10 mouse cellular contexts compared by ENCODE assay signal in genomic region chr10:91384372-91384771, GRCm38 (mm10).
DNase-seq lines count a peak whose midpoint lies in the region; ATAC-seq and TF ChIP-seq lines count a peak whose summit lies in the region.
"Had no signal": no experiment of that assay in that cellular context is flagged by ENCODE, and none has a peak within 500 bp of the region (broad histone marks: within the 10 kb centered on the region; RNA-seq: fewer than 3 reads in every experiment).

No protein-coding gene starts in this region.

- H3K4me2 ChIP-seq in forebrain, postnatal 0 days (ENCODE audit: low read depth), result no peak overlapping the region
- H3K4me2 ChIP-seq in midbrain, embryonic 14.5 days (ENCODE audit: low read length), result no peak overlapping the region
- H3K4me2 ChIP-seq: liver, embryonic 15.5 days; stomach, embryonic 15.5 days had no signal

- 21% methylated on average over 2 of the region's 2 CpGs for WGBS in forebrain, postnatal 0 days
- WGBS in midbrain, embryonic 14.5 days, result 8% methylated on average over 2 of the region's 2 CpGs

- intact Hi-C loops in heart, postnatal 10 days (cut with DNase I), result no loop called here

- peak; percentile 49 to 63 for DNase-seq in heart, postnatal 10 days
- no peak for DNase-seq in heart, adult 9 months (ENCODE audit: low spot score in 2 of 2)
- DNase-seq in right cerebral cortex, adult 18-20 months, result peak; percentile 3
- no peak for DNase-seq in right cerebral cortex, postnatal 25 days
- peak; percentile 70 for DNase-seq in forebrain, postnatal 0 days
- DNase-seq in midbrain, embryonic 14.5 days, result peak; percentile 73
- no peak for DNase-seq in B cell, adult 2 months

- no peaks in the 10 kb centered on the region for H3K9me3 ChIP-seq in forebrain, postnatal 0 days (ENCODE audit: low read length)
- H3K9me3 ChIP-seq in midbrain, embryonic 14.5 days (ENCODE audit: control insufficient read depth, low read length), result no peaks in the 10 kb centered on the region
- H3K9me3 ChIP-seq: liver, embryonic 15.5 days; stomach, embryonic 15.5 days had no signal

- H3K27me3 ChIP-seq in forebrain, postnatal 0 days (ENCODE audit: insufficient read depth, low read length), result no peaks in the 10 kb centered on the region
- no peaks in the 10 kb centered on the region for H3K27me3 ChIP-seq in midbrain, embryonic 14.5 days (ENCODE audit: control insufficient read depth, insufficient read depth, low read length)
- H3K27me3 ChIP-seq: liver, embryonic 15.5 days; stomach, embryonic 15.5 days had no signal

- H3K9ac ChIP-seq in forebrain, postnatal 0 days, result no peak overlapping the region
- H3K9ac ChIP-seq in midbrain, embryonic 14.5 days (replicated peaks; ENCODE audit: low read length), result no peak overlapping the region
- H3K9ac ChIP-seq: liver, embryonic 15.5 days; stomach, embryonic 15.5 days had no signal

- H3K4me3 ChIP-seq in forebrain, postnatal 0 days (ENCODE audit: low read depth, low read length), result no peak overlapping the region
- H3K4me3 ChIP-seq in midbrain, embryonic 14.5 days (replicated peaks; ENCODE audit: low read depth, low read length), result no peak overlapping the region
- H3K4me3 ChIP-seq: liver, embryonic 15.5 days; stomach, embryonic 15.5 days had no signal

- H3K27ac ChIP-seq in forebrain, postnatal 0 days (ENCODE audit: low read depth, low read length), result peak overlapping the region; percentile 37; the same call in 1 of the 2 replicates
- H3K27ac ChIP-seq in midbrain, embryonic 14.5 days (replicated peaks; ENCODE audit: low read depth, low read length), result no peak overlapping the region
- H3K27ac ChIP-seq: liver, embryonic 15.5 days; stomach, embryonic 15.5 days had no signal

- no peak for TF ChIP-seq CTCF in forebrain, postnatal 0 days (IDR thresholded peaks at IDR 0.05; ENCODE audit: low read depth)

- H3K4me1 ChIP-seq in forebrain, postnatal 0 days (ENCODE audit: insufficient read depth), result 0 out of 2 replicates have a peak, but pooled peaks cover 8% of the 10 kb centered on the region
- 0 out of 2 replicates have a peak, but pooled peaks cover 2% of the 10 kb centered on the region for H3K4me1 ChIP-seq in midbrain, embryonic 14.5 days (ENCODE audit: control insufficient read depth, insufficient read depth, low read length)
- H3K4me1 ChIP-seq: liver, embryonic 15.5 days; stomach, embryonic 15.5 days had no signal

- ATAC-seq in forebrain, postnatal 0 days, result peak; percentile 94
- ATAC-seq in midbrain, embryonic 14.5 days (ENCODE audit: low FRiP score, low TSS enrichment), result no peak; the same call in 1 of the 2 replicates
- ATAC-seq in inflammation-experienced regulatory T-cells, adult 6 months, result no peak

- no peaks in the 10 kb centered on the region for H3K36me3 ChIP-seq in forebrain, postnatal 0 days (ENCODE audit: insufficient read depth)
- H3K36me3 ChIP-seq in midbrain, embryonic 14.5 days (ENCODE audit: control insufficient read depth, insufficient read depth, low read length), result no peaks in the 10 kb centered on the region
- H3K36me3 ChIP-seq: liver, embryonic 15.5 days; stomach, embryonic 15.5 days had no signal

Comparison
In these comparisons a context has a peak if more than half of its experiments do, and no peak if none do; other contexts are left out.
1. DNase-seq: peak in heart, postnatal 10 days (2 of 2), right cerebral cortex, adult 18-20 months (single experiment), forebrain, postnatal 0 days (single experiment) and midbrain, embryonic 14.5 days (single experiment); none in heart, adult 9 months (0 of 2), right cerebral cortex, postnatal 25 days (single experiment) and B cell, adult 2 months (0 of 2).